Mouse (Mus musculus) mature B cell (primary cell): ENCODE data around the gene Supt7l.
"Not testable (repeated sequence)": the region's sequence is repeated elsewhere in the genome, so short reads cannot be mapped to it uniquely, and the experiment has no call there.

Source experiments
- in situ Hi-C: fragments of 300-500 bp; cut with MboI; formaldehyde crosslinking; loops from 2 replicates; pipeline ENCODE4 v1.14.3; 2019

Gene Supt7l

DNA sequence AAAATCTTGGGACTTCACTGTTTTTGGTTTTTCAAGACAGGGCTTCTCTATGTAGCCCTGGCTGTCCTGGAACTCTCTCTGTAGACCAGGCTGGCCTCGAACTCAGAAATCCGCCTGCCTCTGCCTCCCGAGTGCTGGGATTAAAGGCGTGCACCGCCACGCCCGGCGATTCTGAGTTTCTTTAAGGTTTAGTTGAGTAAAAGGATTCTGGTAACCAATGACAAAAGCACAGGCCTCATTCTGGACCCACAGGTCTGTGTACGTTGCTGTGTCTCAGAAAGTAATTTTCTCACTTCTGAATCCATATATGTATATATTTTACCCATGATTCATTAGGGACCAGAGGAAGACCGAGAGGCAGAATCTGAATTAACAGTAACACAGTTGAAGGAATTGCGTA is at the start of gene Supt7l:
Gene Supt7l, minus strand, starts transcription at position 101 of the 400 bp plus-strand sequence.
- in situ Hi-C loops: not testable (repeated sequence)

DNA sequence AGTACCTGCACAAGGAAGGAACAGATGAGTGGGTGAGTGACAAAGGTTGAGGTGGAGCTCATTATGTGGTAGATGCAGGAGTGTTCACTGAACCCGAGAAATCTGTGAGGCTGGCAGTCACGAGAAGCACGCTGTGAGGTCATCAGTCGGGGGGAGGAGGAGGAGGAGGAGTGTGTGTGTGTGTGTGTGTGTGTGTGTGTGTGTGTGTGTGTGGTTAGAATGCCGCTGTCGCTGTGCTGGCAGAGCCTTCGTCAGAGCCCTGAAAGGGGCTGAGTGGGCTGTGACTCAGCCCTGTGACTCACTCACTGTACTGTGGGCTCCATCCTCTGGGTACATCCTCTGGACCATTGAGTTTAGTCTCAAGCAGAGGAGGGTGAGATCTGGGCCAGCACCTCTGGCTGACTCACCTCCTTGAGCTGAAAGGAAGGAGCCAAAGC is 49.0 kb upstream of the Supt7l start:
- in situ Hi-C loops: loop anchor here (10.0 kb wide), 1 partner anchor 558 kb away; the partner anchor contains the start of gene Fosl2

DNA sequence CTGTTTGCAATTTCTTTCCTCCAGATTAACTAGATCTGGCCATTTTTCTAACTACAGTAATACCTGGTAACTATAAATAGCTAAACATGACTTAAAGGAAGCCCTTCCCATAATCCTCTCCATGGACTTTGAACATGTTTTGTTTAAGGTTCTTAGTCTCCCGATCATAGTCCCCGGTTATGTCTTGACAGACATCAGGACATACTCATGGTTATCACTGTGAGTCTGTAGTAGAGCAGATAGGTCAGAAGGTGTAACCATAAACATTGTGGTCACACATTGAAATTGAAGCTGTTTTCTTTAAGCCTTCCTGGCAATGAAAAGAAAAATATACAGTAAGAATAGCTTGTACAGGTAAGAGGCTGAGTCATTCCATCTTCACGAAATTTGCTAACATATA is 46.1 kb upstream of the Supt7l start:
- in situ Hi-C loops: loop anchor here (10.0 kb wide), 1 partner anchor 561 kb away; the partner anchor contains the start of gene Fosl2

DNA sequence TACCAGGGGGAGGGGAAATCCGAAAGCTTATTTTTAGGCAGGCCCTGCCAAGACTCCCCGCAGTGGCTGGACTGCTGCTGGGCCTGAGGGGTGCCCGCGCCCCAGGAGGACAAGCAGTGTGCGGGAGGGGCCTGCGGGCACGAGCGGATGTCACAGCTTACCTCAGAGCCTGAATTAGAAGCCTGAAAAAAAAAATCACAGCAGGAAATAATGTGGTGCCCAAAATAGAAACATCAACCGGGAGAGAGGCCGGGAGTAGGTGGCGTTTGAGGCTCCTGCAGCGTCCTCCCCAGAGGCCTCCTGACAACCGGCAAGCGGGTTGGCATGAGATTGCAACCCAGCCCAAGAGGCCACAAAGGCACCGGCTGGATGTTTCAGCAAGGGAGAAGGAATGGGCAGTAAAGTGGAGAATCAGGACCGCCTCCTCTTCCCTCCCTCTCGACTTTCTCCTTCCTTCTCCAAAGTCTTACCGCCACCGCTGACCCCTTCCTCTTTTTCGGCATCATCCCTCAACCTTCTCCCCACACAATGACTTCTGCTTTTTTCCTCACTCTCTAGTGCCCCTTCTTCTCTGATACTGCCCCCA is 43.5 kb upstream of the Supt7l start:
- in situ Hi-C loops: loop anchor here (10.0 kb wide), 1 partner anchor 564 kb away; the partner anchor contains the start of gene Fosl2

DNA sequence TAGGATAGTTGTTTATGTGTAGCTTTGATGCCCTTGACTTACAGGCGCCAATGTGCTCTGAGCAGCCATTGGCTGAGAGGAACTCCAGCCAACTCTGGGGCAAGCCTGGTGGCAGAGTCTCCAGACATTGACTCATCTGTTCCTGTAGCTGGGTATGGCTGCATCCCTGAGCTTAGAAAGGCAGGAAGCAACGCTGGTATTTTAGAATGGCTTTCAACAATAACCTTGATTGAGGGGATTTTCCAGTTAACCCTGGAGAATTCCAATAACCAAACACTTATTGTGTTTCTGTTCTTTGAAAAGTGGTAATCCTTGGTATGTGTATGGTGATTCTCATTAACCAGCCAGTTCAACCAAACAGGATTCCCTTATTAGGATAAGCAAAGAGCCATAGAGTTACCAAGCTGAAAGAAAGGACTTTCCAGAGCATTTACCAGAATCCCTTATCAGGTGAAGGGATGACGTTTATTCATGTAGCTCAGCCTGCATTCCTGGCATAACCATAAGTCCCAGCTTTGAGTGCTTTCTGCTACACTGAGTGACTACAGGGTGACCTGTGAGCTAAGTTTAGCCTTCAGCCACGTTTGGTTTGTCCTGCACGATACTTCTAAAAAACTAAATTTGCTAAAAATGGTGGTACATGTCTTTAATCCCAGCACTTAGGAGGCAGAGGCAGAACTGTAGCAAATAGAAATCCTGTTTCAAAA is 40.5 kb upstream of the Supt7l start:
- in situ Hi-C loops: no loop called here

DNA sequence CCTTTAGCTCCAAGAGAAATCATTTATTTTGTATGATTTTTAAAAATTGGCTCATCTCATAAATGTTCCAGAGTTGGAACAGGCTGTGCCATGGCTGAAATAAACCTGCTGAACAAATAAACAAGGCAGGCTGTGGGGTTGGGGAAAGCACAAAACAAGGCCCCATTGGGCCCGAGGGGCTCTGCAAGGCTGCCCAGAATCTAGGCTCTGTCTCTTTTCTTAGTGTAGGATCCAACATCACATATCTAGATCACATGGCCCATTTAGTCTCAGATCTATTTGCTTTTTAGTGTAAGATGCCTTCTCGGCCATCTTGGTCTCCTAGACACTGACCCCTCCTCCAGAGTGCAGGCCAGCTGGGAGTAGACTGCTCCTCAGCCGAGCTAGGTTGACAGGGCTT is 38.9 kb upstream of the Supt7l start:
- in situ Hi-C loops: no loop called here

DNA sequence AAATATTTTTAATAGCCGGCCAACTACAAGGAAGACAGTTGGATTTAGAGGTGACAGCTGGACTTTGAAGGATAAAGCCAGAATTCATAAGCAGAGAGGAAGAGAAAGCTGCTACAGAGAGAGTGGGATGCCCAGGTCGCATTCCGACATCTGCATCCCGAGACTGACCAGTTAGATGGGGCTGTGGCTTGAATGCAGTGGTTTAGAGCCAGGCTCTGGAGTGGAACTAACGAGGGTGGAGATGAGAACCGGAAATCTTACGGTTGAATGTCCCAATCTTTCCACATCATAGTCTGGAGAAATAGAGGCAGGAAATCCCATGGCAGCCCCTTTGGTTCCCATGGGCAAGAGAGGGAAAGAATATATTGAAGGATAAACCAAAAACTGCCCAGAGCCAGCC is 38.4 kb upstream of the Supt7l start:
- in situ Hi-C loops: no loop called here

DNA sequence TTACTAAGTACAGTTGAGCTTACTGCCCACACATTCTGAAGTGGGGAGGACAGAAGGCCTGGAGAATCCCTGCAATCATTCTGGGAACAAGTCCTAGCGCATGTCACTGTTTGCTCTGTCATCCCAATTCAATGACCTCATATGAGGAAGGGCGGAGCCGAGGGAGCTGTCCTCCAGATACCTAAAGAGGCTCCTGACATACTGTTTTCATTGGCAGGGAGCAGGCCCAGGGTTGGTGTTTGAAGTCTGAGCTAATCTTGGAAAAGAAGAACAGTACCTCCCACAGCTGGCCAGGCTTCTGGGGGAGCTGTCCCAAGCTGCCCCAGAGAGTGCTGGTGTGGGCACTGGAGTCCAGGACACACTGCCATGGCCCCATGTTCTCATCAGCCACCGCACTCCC is 37.4 kb upstream of the Supt7l start:
- in situ Hi-C loops: no loop called here

DNA sequence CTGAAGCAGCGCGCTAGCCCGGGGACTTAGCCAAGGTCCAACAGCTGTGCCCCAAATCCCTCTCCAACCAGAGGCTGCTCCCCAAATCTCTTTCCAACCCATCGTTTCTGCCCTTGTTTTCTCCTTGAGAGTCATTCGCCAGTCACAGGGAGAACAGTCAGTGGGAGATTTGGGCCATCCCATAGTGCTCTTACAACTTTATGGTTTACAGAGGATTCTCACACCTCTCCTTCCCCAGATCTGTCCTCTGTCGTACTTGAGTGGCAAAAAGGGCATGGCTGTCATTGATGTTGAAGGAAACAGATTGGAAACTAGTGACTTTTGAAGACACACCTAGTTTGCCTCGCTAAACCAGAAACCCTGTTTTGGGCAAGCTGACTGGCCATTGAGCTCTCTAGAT is 36.3 kb upstream of the Supt7l start:
- in situ Hi-C loops: no loop called here

DNA sequence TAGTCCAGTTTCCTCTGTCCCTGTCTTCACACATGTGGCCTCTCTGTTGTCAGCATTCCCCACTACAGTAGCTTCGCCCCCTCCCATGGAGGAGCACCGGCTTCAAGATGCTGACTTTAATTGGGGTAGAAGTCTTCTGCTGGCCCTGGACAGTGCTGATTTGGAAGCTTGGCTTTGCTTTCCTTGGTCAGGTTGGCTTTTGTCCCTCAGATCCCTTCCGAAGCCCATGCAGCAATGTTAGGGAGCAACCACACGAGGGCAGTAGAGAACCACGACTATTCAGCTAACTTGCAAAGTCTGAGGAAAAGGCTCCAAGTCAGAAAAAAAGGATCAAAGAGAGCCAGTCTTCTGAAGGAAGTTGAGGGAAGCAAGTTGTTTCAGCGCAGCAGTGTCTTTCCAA is 35.9 kb upstream of the Supt7l start:
- in situ Hi-C loops: no loop called here

DNA sequence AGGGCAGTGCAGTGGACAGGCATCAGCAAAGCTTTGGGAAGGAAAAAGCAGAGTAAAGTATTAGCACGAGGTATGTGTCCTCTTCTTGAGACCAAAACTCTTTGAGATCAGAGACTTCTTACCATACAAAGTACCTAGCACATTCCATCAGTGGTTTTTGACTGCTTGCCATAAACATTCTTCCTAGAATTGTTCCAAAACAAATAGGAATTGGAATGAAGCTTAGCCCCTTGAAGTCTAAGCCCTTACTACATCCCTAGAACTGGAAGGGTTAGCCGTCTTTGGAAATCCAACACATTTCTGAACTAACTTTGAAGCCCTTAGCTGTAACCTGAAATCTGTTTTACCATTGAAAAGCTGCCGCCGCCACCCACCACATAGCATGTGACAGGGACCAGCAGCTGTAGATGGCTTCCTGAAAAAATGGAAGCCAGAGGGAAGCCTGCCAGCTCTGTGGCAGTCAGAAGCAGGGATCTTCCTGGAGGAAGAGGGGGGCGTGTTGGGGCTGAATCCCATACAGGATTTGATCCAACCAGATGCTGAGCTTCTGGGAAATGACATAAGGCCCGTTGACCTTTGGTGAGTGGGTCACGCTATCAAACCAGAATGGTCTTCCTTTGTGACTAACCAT is 34.5 kb upstream of the Supt7l start:
- in situ Hi-C loops: no loop called here

DNA sequence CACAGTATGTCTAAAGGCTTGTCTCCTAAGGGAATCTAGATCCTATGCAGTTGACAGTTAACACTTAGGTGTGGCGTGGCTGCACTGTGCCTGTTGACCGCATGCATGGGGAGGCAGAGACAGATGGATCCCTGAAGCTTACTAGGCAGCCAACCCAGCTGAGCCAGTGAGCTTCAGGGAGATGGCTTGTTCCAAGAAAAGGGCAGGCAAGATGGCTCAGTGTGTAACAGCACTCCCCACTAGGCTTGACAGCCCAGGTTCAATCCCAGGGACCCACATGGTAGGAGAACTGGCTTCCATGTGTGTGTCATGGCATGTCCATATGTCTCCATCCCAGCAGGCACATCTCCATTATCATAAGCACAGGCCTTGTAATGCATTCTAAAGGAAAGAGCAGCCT is 32.7 kb upstream of the Supt7l start:
- in situ Hi-C loops: no loop called here

DNA sequence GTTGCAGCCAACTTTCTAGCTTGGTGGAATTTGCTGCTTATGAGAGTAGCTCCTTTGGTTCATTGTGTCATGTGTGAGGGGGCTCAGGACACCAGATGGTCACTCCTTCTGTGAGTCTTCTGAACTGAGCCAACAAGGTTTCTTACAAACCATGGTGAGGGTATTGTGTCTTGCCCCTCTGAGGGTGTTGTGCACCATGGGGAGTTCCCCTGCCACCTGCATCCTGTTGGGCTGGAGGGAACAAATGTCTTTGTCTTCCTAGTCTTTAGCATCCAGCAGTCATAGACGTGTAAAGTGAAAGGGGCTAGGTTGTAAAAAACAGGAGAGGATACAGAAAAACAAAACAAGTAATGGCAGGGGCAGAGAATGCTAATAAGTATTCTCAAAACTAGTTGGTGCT is 31.8 kb upstream of the Supt7l start:
- in situ Hi-C loops: no loop called here

DNA sequence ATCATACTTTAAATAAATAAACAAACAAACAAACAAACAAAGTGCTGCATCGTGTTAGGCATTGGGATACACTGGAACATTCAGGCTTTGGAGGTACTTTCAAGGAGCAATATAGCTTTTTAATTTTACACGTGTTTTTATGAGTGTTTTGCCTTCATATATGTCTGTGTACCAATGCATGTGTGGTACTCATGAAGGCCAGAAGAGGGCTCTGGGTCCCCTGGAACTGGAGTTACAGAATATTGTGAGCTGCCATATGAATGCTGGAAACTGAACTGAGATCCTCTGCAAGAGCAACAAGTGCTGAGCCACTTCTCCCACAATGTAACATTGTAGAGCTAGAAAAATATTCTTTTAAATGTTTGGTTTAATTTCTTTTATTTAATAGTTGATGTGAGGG is 7.6 kb upstream of the Supt7l start:
- in situ Hi-C loops: no loop called here

DNA sequence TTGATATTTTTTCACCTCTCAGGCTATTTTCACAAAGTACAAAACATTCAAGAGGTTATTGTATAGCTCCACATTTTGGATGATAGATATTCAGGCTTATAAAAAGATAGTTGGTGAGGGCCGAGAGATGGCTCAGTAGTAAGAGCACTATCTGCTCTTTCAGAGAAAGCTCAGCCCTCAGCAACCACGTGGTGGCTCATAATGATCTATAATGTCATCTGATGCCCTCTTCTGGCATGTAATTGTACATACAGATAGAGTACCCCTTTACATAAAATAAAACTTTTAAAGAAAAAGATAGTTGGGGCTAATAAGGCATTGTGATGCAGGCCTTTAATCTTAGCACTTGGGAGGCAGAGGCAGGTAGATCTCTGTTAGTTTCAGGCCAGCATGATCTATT is 953 bp upstream of the Supt7l start:
- in situ Hi-C loops: no loop called here

DNA sequence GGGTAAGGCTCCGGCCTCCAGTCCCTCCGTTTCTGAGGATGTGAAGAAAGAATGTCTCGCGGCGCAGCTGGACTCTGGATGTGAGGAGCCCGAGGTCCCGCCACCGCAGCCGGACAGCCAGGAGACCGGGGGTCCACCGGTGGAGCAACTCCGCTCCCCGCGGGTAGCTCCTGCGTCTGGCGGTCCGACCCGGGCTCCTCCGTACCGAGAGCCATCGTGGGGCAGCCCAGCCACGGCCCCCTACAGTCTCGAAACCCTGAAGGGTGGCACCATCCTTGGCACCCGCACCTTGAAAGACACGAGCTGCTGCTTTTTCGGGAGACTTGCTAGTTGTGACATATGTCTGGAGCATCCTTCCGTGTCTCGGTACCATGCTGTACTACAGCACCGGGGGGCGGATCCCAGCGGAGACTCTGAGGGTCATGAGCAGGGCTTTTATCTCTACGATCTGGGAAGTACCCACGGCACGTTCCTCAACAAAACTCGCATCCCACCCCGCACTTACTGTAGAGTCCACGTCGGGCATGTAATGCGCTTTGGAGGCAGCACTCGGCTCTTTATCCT is 408 bp downstream of the Supt7l start:
- in situ Hi-C loops: no loop called here

DNA sequence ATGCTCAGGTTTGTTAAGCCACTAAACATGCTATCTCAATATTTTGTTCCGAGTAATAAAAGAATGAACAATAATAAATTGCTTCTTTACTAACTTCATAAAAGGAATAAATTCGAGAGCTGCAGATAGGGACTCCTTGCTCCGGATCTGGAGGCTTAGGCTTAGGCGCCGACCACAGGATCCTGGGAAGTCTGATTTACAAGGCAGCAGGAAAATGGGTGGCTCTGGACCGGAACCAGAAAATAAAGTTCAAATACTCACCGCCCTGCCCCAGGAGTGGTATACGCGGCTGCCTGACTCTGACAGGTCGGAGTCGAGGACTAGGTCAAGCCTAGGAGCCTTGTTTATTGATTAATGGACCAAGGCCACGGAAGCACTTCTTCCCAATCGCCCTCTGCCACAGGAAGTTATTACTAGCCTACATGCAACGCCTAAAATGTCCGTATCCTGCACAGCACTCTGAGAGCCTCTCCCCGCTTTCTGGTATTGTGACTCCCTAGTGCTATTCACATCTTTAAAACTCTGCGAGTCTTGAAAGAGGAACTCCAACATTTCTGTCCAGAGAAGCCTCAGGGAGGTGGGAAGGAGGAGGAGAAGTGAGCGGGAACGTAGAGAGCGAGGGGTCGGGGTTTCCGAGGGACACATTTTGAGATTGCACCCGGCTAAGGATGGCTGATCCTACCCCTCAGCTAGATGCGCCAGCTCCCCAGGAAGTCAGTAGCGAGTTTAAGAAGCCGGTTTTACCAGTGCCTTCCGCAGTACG is 1.1 kb downstream of the Supt7l start, which contains the start of gene Slc4a1ap:
Gene Slc4a1ap, plus strand, starts transcription at position 642 of the 763 bp plus-strand sequence.
- in situ Hi-C loops: no loop called here

DNA sequence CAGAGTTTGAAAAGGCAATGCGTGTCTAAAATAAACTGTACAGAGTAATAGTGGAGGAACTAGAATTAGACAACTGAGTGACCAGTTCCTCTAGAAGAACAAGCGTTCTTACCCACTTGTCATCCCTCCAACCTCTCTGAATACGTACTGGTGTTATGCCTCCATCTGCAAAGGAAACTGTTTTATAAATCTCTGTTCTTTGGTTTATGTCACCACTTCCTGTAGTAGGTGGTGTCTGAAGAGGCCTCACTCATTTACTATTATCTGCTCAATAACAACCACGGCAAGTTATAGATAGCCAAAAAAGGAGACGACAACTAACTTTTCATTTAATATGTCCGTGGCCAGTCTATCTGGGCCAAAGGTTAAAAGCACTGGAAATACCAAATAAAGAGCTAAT is 7.1 kb downstream of the Supt7l start:
- in situ Hi-C loops: no loop called here

DNA sequence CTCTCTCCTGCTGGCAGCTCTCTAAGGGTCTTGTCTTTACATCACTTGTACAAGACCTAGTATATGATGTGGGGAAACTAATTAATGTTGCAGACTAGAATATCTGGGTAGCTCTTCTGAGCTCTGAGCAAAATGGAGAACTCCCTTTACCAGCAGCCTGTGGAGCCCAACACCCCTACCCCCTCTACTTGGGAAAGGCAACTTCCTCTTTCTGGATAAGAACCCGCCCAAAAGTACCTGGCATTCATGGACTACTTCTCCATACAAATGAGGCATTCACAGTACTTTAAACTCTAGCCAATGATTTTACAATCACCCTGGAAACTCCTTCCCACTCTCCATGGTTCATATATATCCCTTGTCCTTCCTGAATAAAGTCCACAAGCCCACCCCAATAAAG is 15.1 kb downstream of the Supt7l start:
- in situ Hi-C loops: no loop called here

DNA sequence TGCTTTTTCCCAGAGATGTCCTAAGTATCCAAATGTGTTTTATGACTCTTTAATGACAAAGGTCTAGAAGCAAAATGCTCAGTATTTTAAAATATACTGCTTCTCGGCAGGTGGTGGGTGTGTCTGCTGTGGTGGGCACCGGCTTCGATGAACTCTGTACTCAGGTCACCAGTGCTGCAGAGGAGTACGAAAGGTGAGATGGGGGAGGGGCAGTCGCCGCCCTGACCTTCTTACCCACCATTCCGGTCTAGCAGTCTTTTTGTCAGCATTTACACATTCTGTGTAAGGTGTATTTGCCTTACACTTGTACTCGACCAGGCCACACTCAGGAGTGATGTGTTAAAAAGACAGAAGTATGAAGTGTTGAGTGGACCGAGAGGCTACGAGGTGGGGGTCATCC is 22.8 kb downstream of the Supt7l start:
- in situ Hi-C loops: no loop called here

DNA sequence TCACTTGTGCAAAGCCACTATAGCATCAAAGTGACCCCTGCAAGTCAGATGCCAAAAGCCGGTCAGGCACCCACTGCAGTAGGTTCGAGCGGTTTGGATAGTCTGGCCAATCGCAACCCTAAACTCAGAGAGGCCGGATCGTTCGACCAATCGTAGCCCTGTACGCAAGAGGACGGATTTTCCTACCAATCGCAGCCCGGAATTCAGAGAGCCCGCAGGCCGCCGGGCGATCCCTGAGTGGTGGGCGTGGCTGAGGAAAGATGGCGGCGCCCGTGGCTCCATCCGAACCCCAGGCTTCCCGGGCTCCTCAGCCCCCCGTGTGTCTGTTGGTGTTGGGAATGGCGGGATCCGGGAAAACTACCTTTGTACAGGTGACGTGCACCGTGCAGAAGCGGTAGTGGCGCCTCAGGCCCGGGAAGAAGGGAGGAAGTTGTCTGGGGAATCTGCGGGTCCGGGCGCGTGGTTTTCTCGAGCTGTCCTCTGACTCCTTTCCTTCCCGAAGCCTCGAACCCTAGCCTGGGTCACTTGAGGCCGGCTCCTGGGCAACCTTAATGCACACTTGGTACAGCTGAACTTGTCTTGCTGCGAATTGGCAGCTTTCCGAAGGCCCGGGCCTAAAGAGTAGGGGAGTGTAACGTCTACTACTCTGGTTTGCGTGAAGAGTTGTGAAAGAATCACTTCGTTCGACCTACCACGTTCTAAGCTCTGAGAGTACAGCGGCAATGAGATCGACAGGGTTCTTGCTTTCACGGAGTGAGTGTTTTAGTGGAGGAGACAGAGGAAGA is 32.9 kb downstream of the Supt7l start, which contains the start of gene Gpn1:
Gene Gpn1, plus strand, starts transcription at position 229 of the 785 bp plus-strand sequence.
- in situ Hi-C loops: no loop called here
